Mouse (Mus musculus) brain, embryonic 14.5 days (tissue): ENCODE data around the gene Cox10.

ENCODE experiments used
- CTCF ChIP-seq: fragments of 200-500 bp; IDR thresholded peaks from 2 replicates; pipeline ENCODE4 v1.5.1; 2012; ENCODE audit warnings: inconsistent platforms, mild to moderate bottlenecking, moderate library complexity, borderline replicate concordance; ENCODE audit not compliant: insufficient read depth, insufficient read length; ENCODE audit errors: extremely low read depth
- POLR2A ChIP-seq: fragments of 200-500 bp; IDR thresholded peaks from 2 replicates; pipeline ENCODE4 v1.6.1; 2012; ENCODE audit warnings: mild to moderate bottlenecking, inconsistent platforms, borderline replicate concordance; ENCODE audit not compliant: poor library complexity, insufficient read depth, insufficient read length, severe bottlenecking; ENCODE audit errors: extremely low read depth

DNA sequence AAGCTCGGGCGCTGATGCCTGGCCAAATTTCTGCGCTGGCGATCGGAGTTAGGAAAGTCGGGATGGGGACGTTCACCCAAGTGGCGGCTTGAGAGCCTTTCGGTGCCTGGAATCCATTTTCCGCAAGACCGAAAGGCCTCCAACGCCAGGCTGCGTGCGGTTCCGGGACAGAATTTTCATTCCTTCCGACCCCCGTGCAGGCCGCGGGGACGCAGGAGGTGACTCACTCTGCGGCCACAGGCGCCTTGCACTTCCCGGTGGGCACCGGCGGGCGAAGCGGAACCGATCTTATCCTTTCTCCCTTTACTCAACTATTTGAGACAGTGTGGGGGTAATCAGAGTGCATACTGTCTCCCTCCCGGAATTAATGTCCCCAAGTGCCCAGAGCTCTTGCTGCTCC is 155.9 kb downstream of the Cox10 start:
- TF ChIP-seq POLR2A (no peak), CTCF (no peak)
